8 mouse cellular contexts compared by ENCODE assay signal in the genomic region with DNA sequence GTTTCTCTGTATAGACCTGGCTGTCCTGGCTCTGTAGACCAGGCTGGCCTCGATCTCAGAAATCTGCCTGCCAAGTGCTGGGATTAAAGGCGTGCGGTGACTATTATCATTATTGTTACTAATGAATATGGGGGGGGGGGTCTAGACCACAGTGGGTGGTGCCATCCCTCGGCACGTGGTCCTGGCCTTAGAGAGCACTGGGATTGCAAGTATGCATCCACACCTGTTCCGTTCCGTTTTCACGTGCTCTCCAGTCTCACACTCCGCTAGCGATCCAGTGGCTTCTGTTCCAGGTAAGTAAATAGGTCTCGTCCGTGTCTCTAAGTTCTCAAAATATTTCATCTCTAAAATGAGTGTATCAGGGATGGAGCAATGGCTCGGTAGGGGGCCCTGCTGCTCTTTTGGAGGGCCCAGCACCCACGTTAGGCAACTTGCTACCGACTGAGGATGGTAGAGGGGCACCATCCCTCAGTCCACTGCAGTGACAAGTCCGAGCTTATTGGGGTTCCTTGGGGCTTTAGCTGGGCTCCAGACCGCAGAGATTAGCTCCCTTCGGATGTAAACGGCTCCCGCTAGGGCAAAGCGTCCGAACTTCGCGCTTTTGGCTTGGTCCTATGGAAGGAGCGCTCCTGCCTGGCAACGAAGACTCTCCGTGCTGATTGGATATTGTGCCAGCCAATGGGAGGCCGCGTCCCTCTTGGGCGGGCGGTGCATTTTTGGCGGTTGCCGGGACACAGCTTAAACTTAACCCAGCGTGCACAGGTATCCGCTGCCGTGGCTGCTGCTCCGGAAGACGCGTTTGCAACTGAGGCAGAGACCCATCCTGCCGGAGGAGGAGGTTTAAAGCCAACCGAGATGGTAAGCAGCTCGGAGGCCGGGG. TPM values are rescaled to one million over a fixed set of nuclear protein-coding genes. Genes with fewer than 3 reads are reported as not detected.
DNase-seq lines count a peak whose midpoint lies in the region; ATAC-seq and TF ChIP-seq lines count a peak whose summit lies in the region.

TSS of gene Mns1 (plus strand) at position 190 of the 880 bp plus-strand sequence.

- DNase-seq in G1E (ENCODE audit: low spot score) = peak; percentile 87
- peak; percentile 87 to 92 for DNase-seq in cerebellum, adult 18-20 months
- peak; percentile 90 to 91 for DNase-seq in heart, postnatal 36 days
- peak; percentile 93 to 94 for DNase-seq in layer of hippocampus, adult 2 months (ENCODE audit: low spot score in 2 of 2)
- DNase-seq in lung, embryonic 14.5 days = peak; percentile 98
- DNase-seq in thymus, adult 2 months = peak; percentile 96

- intact Hi-C loops in heart, postnatal 36 days (cut with DNase I) = no loop called here

- H3K4me2 ChIP-seq in forebrain, embryonic 16.5 days (ENCODE audit: low read length) = peak within 1 kb of the TSS; percentile 85
- peak within 1 kb of the TSS; percentile 94 for H3K4me2 ChIP-seq in lung, embryonic 14.5 days

- under 1% methylated on average over 43 of the region's 43 CpGs for WGBS in forebrain, embryonic 16.5 days
- WGBS in lung, embryonic 14.5 days = 2% methylated on average over 43 of the region's 43 CpGs
- 1% methylated on average over 43 of the region's 43 CpGs for WGBS in olfactory bulb, adult 2 months
- WGBS in thymus, adult 2 months = 5% methylated on average over 43 of the region's 43 CpGs

- H3K27ac ChIP-seq in forebrain, embryonic 16.5 days (ENCODE audit: low read length) = no peak within 1 kb of the TSS; the same call in 1 of the 2 replicates
- H3K27ac ChIP-seq in layer of hippocampus, adult 2 months = no peak within 1 kb of the TSS
- peak within 1 kb of the TSS; percentile 67 for H3K27ac ChIP-seq in lung, embryonic 14.5 days (ENCODE audit: low read depth)
- no peak within 1 kb of the TSS for H3K27ac ChIP-seq in olfactory bulb, adult 2 months (ENCODE audit: insufficient read depth, low read depth, low read length)
- peak within 1 kb of the TSS; percentile 81 for H3K27ac ChIP-seq in thymus, adult 2 months (ENCODE audit: control insufficient read depth, insufficient read depth, low read length)

- peak; percentile 86 for ATAC-seq in G1E (ENCODE audit: extremely low read depth, insufficient number of reproducible peaks, low FRiP score, poor library complexity, severe bottlenecking)
- ATAC-seq in forebrain, embryonic 16.5 days = peak; percentile 100
- peak; percentile 98 for ATAC-seq in lung, embryonic 14.5 days (ENCODE audit: insufficient read depth)

- H3K4me3 ChIP-seq in G1E (ENCODE audit: low read depth, low read length) = peak within 1 kb of the TSS; percentile 73
- H3K4me3 ChIP-seq in forebrain, embryonic 16.5 days (replicated peaks; ENCODE audit: low read length) = peak within 1 kb of the TSS; percentile 89
- peak within 1 kb of the TSS; percentile 76 for H3K4me3 ChIP-seq in layer of hippocampus, adult 2 months
- peak within 1 kb of the TSS; percentile 66 for H3K4me3 ChIP-seq in lung, embryonic 14.5 days (ENCODE audit: low read depth, low read length)
- H3K4me3 ChIP-seq in olfactory bulb, adult 2 months (ENCODE audit: insufficient read depth, low read depth, low read length) = peak within 1 kb of the TSS; percentile 84
- peak within 1 kb of the TSS; percentile 71 for H3K4me3 ChIP-seq in thymus, adult 2 months (ENCODE audit: control insufficient read depth, insufficient read depth, low read length)

- TF ChIP-seq POLR2A in olfactory bulb, adult 2 months (IDR thresholded peaks at IDR 0.05; ENCODE audit: insufficient read depth, low read depth, low read length) = no peak
- peak; percentile 73; the same call in 1 of the 2 replicates for TF ChIP-seq POLR2A in thymus, adult 2 months (IDR thresholded peaks at IDR 0.05; ENCODE audit: control insufficient read depth, extremely low read depth, insufficient read depth, low read length, poor library complexity)

- no peaks in the 10 kb centered on the region for H3K9me3 ChIP-seq in G1E (replicated peaks)
- H3K9me3 ChIP-seq in forebrain, embryonic 16.5 days (ENCODE audit: control insufficient read depth, low read length) = no peaks in the 10 kb centered on the region
- H3K9me3 ChIP-seq in lung, embryonic 14.5 days (ENCODE audit: low read depth, low read length) = no peaks in the 10 kb centered on the region

- peaks cover 11% of the 10 kb centered on the region for H3K36me3 ChIP-seq in G1E (replicated peaks)
- no peaks in the 10 kb centered on the region for H3K36me3 ChIP-seq in forebrain, embryonic 16.5 days (ENCODE audit: control insufficient read depth, insufficient read depth)
- no peaks in the 10 kb centered on the region for H3K36me3 ChIP-seq in lung, embryonic 14.5 days (ENCODE audit: insufficient read depth)
- H3K36me3 ChIP-seq in thymus, adult 2 months (ENCODE audit: control insufficient read depth, insufficient read depth, low read length) = 0 out of 2 replicates have a peak, but pooled peaks cover under 1% of the 10 kb centered on the region

- H3K9ac ChIP-seq in forebrain, embryonic 16.5 days (replicated peaks; ENCODE audit: low read depth, low read length) = peak within 1 kb of the TSS; percentile 68
- H3K9ac ChIP-seq in lung, embryonic 14.5 days = peak within 1 kb of the TSS; percentile 60

- peaks cover 62% of the 10 kb centered on the region for H3K4me1 ChIP-seq in G1E (ENCODE audit: insufficient read depth, low read depth, low read length)
- H3K4me1 ChIP-seq in forebrain, embryonic 16.5 days (replicated peaks; ENCODE audit: control insufficient read depth, insufficient read depth, low read length) = peaks cover 12% of the 10 kb centered on the region
- H3K4me1 ChIP-seq in lung, embryonic 14.5 days (ENCODE audit: insufficient read depth) = peaks cover 5% of the 10 kb centered on the region
- H3K4me1 ChIP-seq in olfactory bulb, adult 2 months (ENCODE audit: control insufficient read depth, insufficient read depth, low read length) = no peaks in the 10 kb centered on the region; the same call in 1 of the 2 replicates
- H3K4me1 ChIP-seq in thymus, adult 2 months (replicated peaks; ENCODE audit: control insufficient read depth, insufficient read depth, low read length) = peaks cover 19% of the 10 kb centered on the region

- no peaks in the 10 kb centered on the region for H3K27me3 ChIP-seq in G1E (ENCODE audit: insufficient read depth, low read length)
- H3K27me3 ChIP-seq in forebrain, embryonic 16.5 days (replicated peaks; ENCODE audit: control insufficient read depth, insufficient read depth, low read length) = no peaks in the 10 kb centered on the region
- no peaks in the 10 kb centered on the region for H3K27me3 ChIP-seq in lung, embryonic 14.5 days (ENCODE audit: insufficient read depth, low read length)
- H3K27me3 ChIP-seq in thymus, adult 2 months (ENCODE audit: control insufficient read depth, insufficient read depth, low read length) = no peaks in the 10 kb centered on the region

- no peak for TF ChIP-seq CTCF in G1E (IDR thresholded peaks at IDR 0.05; ENCODE audit: low read depth, low read length)
- TF ChIP-seq CTCF in layer of hippocampus, adult 2 months (conservative IDR thresholded peaks at IDR 0.05) = peak; percentile 40
- TF ChIP-seq CTCF in lung, embryonic 14.5 days (IDR thresholded peaks at IDR 0.05; ENCODE audit: low read depth) = peak; percentile 45
- TF ChIP-seq CTCF in olfactory bulb, adult 2 months (IDR thresholded peaks at IDR 0.05; ENCODE audit: insufficient read depth, low read depth, low read length) = no peak
- TF ChIP-seq CTCF in thymus, adult 2 months (IDR thresholded peaks at IDR 0.05; ENCODE audit: borderline replicate concordance, control insufficient read depth, extremely low read depth, insufficient read depth, low read length, poor library complexity) = no peak

RNA-seq across cellular contexts. Expression of gene Mns1, which starts in this region (rescaled TPM):
- 138 and 151 TPM in 2 replicates for total RNA-seq in G1E (2014; fragmentation: Nextera tagmentation)
- total RNA-seq in G1E (2017) = 219 and 357 TPM in 2 replicates
- 24.4 and 33.2 TPM in 2 replicates for polyA plus RNA-seq in G1E (2012)
- 12.1 and 16.4 TPM in 2 replicates for polyA plus RNA-seq in forebrain, embryonic 16.5 days (2015; fragmentation: Nextera tagmentation; extraction: Ambion mirVana)
- total RNA-seq in heart, postnatal 36 days (2021) = under 1 TPM; 0.14 to 0.30 TPM
- 1 to 10 TPM; 1.2 to 2.4 TPM for total RNA-seq in layer of hippocampus, adult 2 months (2021)
- polyA plus RNA-seq in lung, embryonic 14.5 days (2014; fragmentation: Nextera tagmentation; extraction: Ambion mirVana) = 36.8 and 37.8 TPM in 2 replicates
- not detected in 2 replicates for polyA plus RNA-seq in olfactory bulb, adult 2 months (2012; ENCODE audit: insufficient read depth, insufficient read length, low replicate concordance, missing spikeins)
- 7.4 and 8.1 TPM in 2 replicates for polyA plus RNA-seq in thymus, adult 2 months (2012; rRNA removed)

Comparison
In these comparisons a context has a peak if more than half of its experiments do, and no peak if none do; other contexts are left out.
1. RNA of gene Mns1 (total RNA-seq): 138 to 357 TPM in G1E; 1.2 to 2.4 TPM in layer of hippocampus, adult 2 months and 0.14 to 0.30 TPM in heart, postnatal 36 days; every median in the first group is over 10 times any median in the second.
2. Peak in DNase-seq in heart, postnatal 36 days; RNA of the gene not detected or under 1 TPM.
3. CTCF ChIP-seq: peak in layer of hippocampus, adult 2 months (single experiment) and lung, embryonic 14.5 days (single experiment); none in G1E (single experiment), olfactory bulb, adult 2 months (single experiment) and thymus, adult 2 months (single experiment).
4. H3K27ac ChIP-seq: peak in lung, embryonic 14.5 days (single experiment) and thymus, adult 2 months (single experiment); none in forebrain, embryonic 16.5 days (single experiment), layer of hippocampus, adult 2 months (single experiment) and olfactory bulb, adult 2 months (single experiment).
5. Peak in every context shown above with its lines, with median percentiles within 50 percentile points of each other: ATAC-seq, DNase-seq and H3K4me3 ChIP-seq.